Mouse (Mus musculus) layer of hippocampus, adult 18-20 months (tissue): Measurements from ENCODE around the gene Boll. TPM values are rescaled to one million over a fixed set of nuclear protein-coding genes. Genes with fewer than 3 reads are reported as not detected.

ENCODE experiments used
- DNase-seq, 2 experiments: peaks; one replicate each; pipeline ENCODE4 v3.0.0; 2022; ENCODE audit warnings: low spot score in 2 of 2
- total RNA-seq, 2 experiments: library from RNA; stranded (reverse); gene quantifications; 2 replicates each; pipeline ENCODE4 v1.2.3; 2021

The Boll gene
- total RNA-seq, 2 experiments from 2014 or later, result 0.50 to 1.0 TPM

- DNase-seq, result peak in 1 of 2 experiments; percentile 59
Measured at GRCm38 (mm10) chr1:55239237-55239636, 124.0 kb downstream of the Boll start.

GRCm38 (mm10) chr1:55238496-55238895, 124.8 kb downstream of the Boll start:
- DNase-seq, result no peak

GRCm38 (mm10) chr1:55237643-55238161, 125.6 kb downstream of the Boll start:
- DNase-seq, result peak in 1 of 2 experiments; percentile 31

GRCm38 (mm10) chr1:55236890-55237642, 126.2 kb downstream of the Boll start, which contains the start of gene Mars2:
Mars2 (plus strand) TSS chr1:55237177.
- peak; percentile 95 to 96 for DNase-seq

GRCm38 (mm10) chr1:55236487-55236886, 126.8 kb downstream of the Boll start:
- no peak for DNase-seq

- DNase-seq, result no peak
Measured at GRCm38 (mm10) chr1:55234910-55235520, 128.3 kb downstream of the Boll start.

- DNase-seq, result no peak
Measured at GRCm38 (mm10) chr1:55228256-55228884, 134.9 kb downstream of the Boll start.

- DNase-seq, result no peak
Measured at GRCm38 (mm10) chr1:55227376-55227775, 135.9 kb downstream of the Boll start.

GRCm38 (mm10) chr1:55226011-55226857, 137.0 kb downstream of the Boll start, which contains the start of gene Rftn2:
Rftn2 (minus strand) TSS chr1:55226782.
- DNase-seq, result peak in 1 of 2 experiments; percentile 21

- DNase-seq, result peak in 1 of 2 experiments; percentile 34
Measured at GRCm38 (mm10) chr1:55225398-55225797, 137.9 kb downstream of the Boll start.

- DNase-seq, result peak in 1 of 2 experiments; percentile 46
Measured at GRCm38 (mm10) chr1:55224111-55224510, 139.2 kb downstream of the Boll start.

GRCm38 (mm10) chr1:55223026-55223425, 140.2 kb downstream of the Boll start:
- DNase-seq, result no peak

GRCm38 (mm10) chr1:55221352-55221751, 141.9 kb downstream of the Boll start:
- peak in 1 of 2 experiments; percentile 34 for DNase-seq

GRCm38 (mm10) chr1:55217191-55217590, 146.1 kb downstream of the Boll start:
- DNase-seq, result no peak

GRCm38 (mm10) chr1:55215185-55215813, 148.0 kb downstream of the Boll start:
- DNase-seq, result no peak

- no peak for DNase-seq
Measured at GRCm38 (mm10) chr1:55213936-55214335, 149.3 kb downstream of the Boll start.

GRCm38 (mm10) chr1:55213475-55213874, 149.8 kb downstream of the Boll start:
- DNase-seq, result no peak

GRCm38 (mm10) chr1:55212771-55213170, 150.5 kb downstream of the Boll start:
- DNase-seq, result no peak

GRCm38 (mm10) chr1:55211081-55211480, 152.2 kb downstream of the Boll start:
- DNase-seq, result no peak
